Mouse (Mus musculus): ENCODE data around the gene Ncf2. TPM values are rescaled to one million over a fixed set of nuclear protein-coding genes. Genes with fewer than 3 reads are reported as not detected.

The Ncf2 gene
- total and polyA plus RNA-seq, 3 experiments, result 4.7 to 70.4 (median 66.1) TPM

- ATAC-seq (ENCODE audit: extremely low read depth, insufficient number of reproducible peaks, low FRiP score, poor library complexity, severe bottlenecking), result no peak
- no peak for TF ChIP-seq CTCF (IDR thresholded peaks at IDR 0.05; ENCODE audit: low read depth, low read length)
- TF ChIP-seq GATA1 (IDR thresholded peaks at IDR 0.05; ENCODE audit: borderline replicate concordance, low read length), result no peak
- TF ChIP-seq GATA2 (IDR thresholded peaks at IDR 0.05; ENCODE audit: borderline replicate concordance, low read depth, low read length), result no peak
- TF ChIP-seq POLR2AphosphoS5 (IDR thresholded peaks at IDR 0.05; ENCODE audit: insufficient replicate concordance, low read depth, low read length), result no peak
- TF ChIP-seq TAL1 (conservative IDR thresholded peaks at IDR 0.05; ENCODE audit: low read depth, low read length), result no peak
- no peak for DNase-seq (ENCODE audit: low spot score)
- H3K36me3 ChIP-seq (replicated peaks), result no peaks in the 10 kb centered on the region
- no peaks in the 10 kb centered on the region for H3K9me3 ChIP-seq (replicated peaks)
- H3K4me1 ChIP-seq (ENCODE audit: insufficient read depth, low read depth, low read length), result no peaks in the 10 kb centered on the region; the same call in 1 of the 2 replicates
- peaks cover 17% of the 10 kb centered on the region; the same call in 1 of the 2 replicates for H3K27me3 ChIP-seq (ENCODE audit: insufficient read depth, low read length)
- no peak overlapping the region for H3K4me3 ChIP-seq (ENCODE audit: low read depth, low read length)
These were observed 13.0 kb upstream of the Ncf2 start for GRCm38 (mm10) chr1:152786953-152787352.

GRCm38 (mm10) chr1:152788121-152788660, 11.8 kb upstream of the Ncf2 start:
- H3K9me3 ChIP-seq (replicated peaks), result no peaks in the 10 kb centered on the region; the same call in 1 of the 2 replicates
- no peak overlapping the region for H3K4me3 ChIP-seq (ENCODE audit: low read depth, low read length)
- peaks cover 20% of the 10 kb centered on the region for H3K27me3 ChIP-seq (ENCODE audit: insufficient read depth, low read length)
- TF ChIP-seq CTCF (IDR thresholded peaks at IDR 0.05; ENCODE audit: low read depth, low read length), result no peak
- no peak for TF ChIP-seq POLR2AphosphoS5 (IDR thresholded peaks at IDR 0.05; ENCODE audit: insufficient replicate concordance, low read depth, low read length)
- TF ChIP-seq TAL1 (conservative IDR thresholded peaks at IDR 0.05; ENCODE audit: low read depth, low read length), result no peak
- TF ChIP-seq GATA1 (IDR thresholded peaks at IDR 0.05; ENCODE audit: borderline replicate concordance, low read length), result no peak
- TF ChIP-seq GATA2 (IDR thresholded peaks at IDR 0.05; ENCODE audit: borderline replicate concordance, low read depth, low read length), result no peak
- no peaks in the 10 kb centered on the region for H3K4me1 ChIP-seq (ENCODE audit: insufficient read depth, low read depth, low read length)
- DNase-seq (ENCODE audit: low spot score) (no peak), ATAC-seq (ENCODE audit: extremely low read depth, insufficient number of reproducible peaks, low FRiP score, poor library complexity, severe bottlenecking) (no peak)
- H3K36me3 ChIP-seq (replicated peaks), result no peaks in the 10 kb centered on the region

GRCm38 (mm10) chr1:152790254-152790653, 9.7 kb upstream of the Ncf2 start:
- TF ChIP-seq CTCF (IDR thresholded peaks at IDR 0.05; ENCODE audit: low read depth, low read length), result peak; percentile 24; the same call in 1 of the 2 replicates
- no peak for TF ChIP-seq TAL1 (conservative IDR thresholded peaks at IDR 0.05; ENCODE audit: low read depth, low read length)
- Histone ChIP-seq H3K36me3 (replicated peaks) (no peaks in the 10 kb centered on the region), H3K4me3 (ENCODE audit: low read depth, low read length) (no peak overlapping the region), H3K4me1 (ENCODE audit: insufficient read depth, low read depth, low read length) (no peaks in the 10 kb centered on the region), H3K9me3 (replicated peaks) (peaks cover 2% of the 10 kb centered on the region; the same call in 1 of the 2 replicates), H3K27me3 (ENCODE audit: insufficient read depth, low read length) (peaks cover 24% of the 10 kb centered on the region)
- ATAC-seq (ENCODE audit: extremely low read depth, insufficient number of reproducible peaks, low FRiP score, poor library complexity, severe bottlenecking) (peak; percentile 22; the same call in 1 of the 2 replicates), DNase-seq (ENCODE audit: low spot score) (no peak)

- ATAC-seq (ENCODE audit: extremely low read depth, insufficient number of reproducible peaks, low FRiP score, poor library complexity, severe bottlenecking) (no peak), DNase-seq (ENCODE audit: low spot score) (no peak)
- TF ChIP-seq POLR2AphosphoS5 (IDR thresholded peaks at IDR 0.05; ENCODE audit: insufficient replicate concordance, low read depth, low read length), result no peak
- Histone ChIP-seq H3K9me3 (replicated peaks) (peaks cover 2% of the 10 kb centered on the region; the same call in 1 of the 2 replicates), H3K4me1 (ENCODE audit: insufficient read depth, low read depth, low read length) (no peaks in the 10 kb centered on the region), H3K36me3 (replicated peaks) (no peaks in the 10 kb centered on the region), H3K27me3 (ENCODE audit: insufficient read depth, low read length) (peaks cover 23% of the 10 kb centered on the region), H3K4me3 (ENCODE audit: low read depth, low read length) (no peak overlapping the region)
These were observed 9.2 kb upstream of the Ncf2 start for GRCm38 (mm10) chr1:152790821-152791220.

- Histone ChIP-seq H3K9me3 (replicated peaks) (peaks cover 2% of the 10 kb centered on the region; the same call in 1 of the 2 replicates), H3K4me1 (ENCODE audit: insufficient read depth, low read depth, low read length) (no peaks in the 10 kb centered on the region), H3K4me3 (ENCODE audit: low read depth, low read length) (no peak overlapping the region), H3K36me3 (replicated peaks) (no peaks in the 10 kb centered on the region), H3K27me3 (ENCODE audit: insufficient read depth, low read length) (peaks cover 22% of the 10 kb centered on the region)
- DNase-seq (ENCODE audit: low spot score) (no peak), ATAC-seq (ENCODE audit: extremely low read depth, insufficient number of reproducible peaks, low FRiP score, poor library complexity, severe bottlenecking) (no peak)
- TF ChIP-seq TAL1 (conservative IDR thresholded peaks at IDR 0.05; ENCODE audit: low read depth, low read length) (no peak), GATA2 (IDR thresholded peaks at IDR 0.05; ENCODE audit: borderline replicate concordance, low read depth, low read length) (no peak), CTCF (IDR thresholded peaks at IDR 0.05; ENCODE audit: low read depth, low read length) (no peak), POLR2AphosphoS5 (IDR thresholded peaks at IDR 0.05; ENCODE audit: insufficient replicate concordance, low read depth, low read length) (no peak), GATA1 (IDR thresholded peaks at IDR 0.05; ENCODE audit: borderline replicate concordance, low read length) (no peak)
These were observed 8.7 kb upstream of the Ncf2 start for GRCm38 (mm10) chr1:152791269-152791668.

GRCm38 (mm10) chr1:152792736-152793494, 7.1 kb upstream of the Ncf2 start:
- Histone ChIP-seq H3K4me1 (ENCODE audit: insufficient read depth, low read depth, low read length) (no peaks in the 10 kb centered on the region), H3K9me3 (replicated peaks) (peaks cover 2% of the 10 kb centered on the region; the same call in 1 of the 2 replicates), H3K4me3 (ENCODE audit: low read depth, low read length) (no peak overlapping the region), H3K27me3 (ENCODE audit: insufficient read depth, low read length) (peaks cover 23% of the 10 kb centered on the region), H3K36me3 (replicated peaks) (no peaks in the 10 kb centered on the region)
- TF ChIP-seq GATA2 (IDR thresholded peaks at IDR 0.05; ENCODE audit: borderline replicate concordance, low read depth, low read length), result no peak
- no peak for TF ChIP-seq GATA1 (IDR thresholded peaks at IDR 0.05; ENCODE audit: borderline replicate concordance, low read length)
- TF ChIP-seq POLR2AphosphoS5 (IDR thresholded peaks at IDR 0.05; ENCODE audit: insufficient replicate concordance, low read depth, low read length), result no peak
- no peak for TF ChIP-seq TAL1 (conservative IDR thresholded peaks at IDR 0.05; ENCODE audit: low read depth, low read length)
- TF ChIP-seq CTCF (IDR thresholded peaks at IDR 0.05; ENCODE audit: low read depth, low read length), result no peak
- ATAC-seq (ENCODE audit: extremely low read depth, insufficient number of reproducible peaks, low FRiP score, poor library complexity, severe bottlenecking) (no peak), DNase-seq (ENCODE audit: low spot score) (no peak)

Data from G1E (cell line).